Mouse (Mus musculus): ENCODE measurements at regions not wholly inside any gene's neighbourhood (a gene's known extent, or its start where the extent isn't known, plus 50 kb on each side); places are given as distances from the start of the nearest gene placed in this dataset.
"Not testable (repeated sequence)": the region's sequence is repeated elsewhere in the genome, so short reads cannot be mapped to it uniquely, and the experiment has no call there.

- DNase-seq: no peak
Observed at GRCm38 (mm10) chr2:181930037-181930436, 60.9 kb upstream of the Gm14496 start.

- DNase-seq: not testable (repeated sequence)
Observed at GRCm38 (mm10) chr2:181930538-181930937, 60.4 kb upstream of the Gm14496 start.

DNA sequence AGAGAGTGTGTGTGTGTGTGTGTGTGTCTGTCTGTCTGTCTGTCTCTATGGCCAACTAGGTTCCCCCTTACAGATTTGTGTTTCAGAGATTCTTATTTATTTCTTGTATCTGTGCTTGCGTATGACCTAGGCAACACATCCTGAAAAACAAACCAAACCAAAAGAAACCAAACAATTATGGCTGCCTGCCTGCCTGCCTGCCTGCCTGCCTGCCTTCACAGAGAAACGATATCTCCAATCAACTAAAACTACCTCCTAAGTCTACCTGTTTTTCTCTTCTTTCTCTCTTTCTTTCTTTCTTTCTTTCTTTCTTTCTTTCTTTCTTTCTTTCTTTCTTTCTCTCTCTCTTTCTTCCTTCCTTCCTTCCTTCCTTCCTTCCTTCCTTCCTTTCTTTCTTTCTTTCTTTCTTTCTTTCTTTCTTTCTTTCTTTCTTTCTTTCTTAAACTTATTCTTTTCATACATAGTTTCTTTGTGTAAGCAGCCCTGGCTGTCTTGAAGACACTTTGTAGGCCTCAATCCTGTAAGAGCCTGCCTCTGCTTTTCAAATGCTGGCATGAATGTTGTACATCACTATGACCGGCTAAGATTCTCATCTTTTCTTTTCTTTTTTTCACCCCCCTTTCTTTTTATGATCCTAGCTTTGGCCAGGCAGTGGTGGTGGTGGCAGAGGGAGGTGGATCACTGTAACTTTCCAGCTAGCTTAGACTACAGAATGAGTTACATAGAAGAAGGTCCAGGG is 59.7 kb upstream of the Gm14496 start:
- DNase-seq: peak; percentile 77 to 80

GRCm38 (mm10) chr2:181931918-181932605 is 58.9 kb upstream of the Gm14496 start:
- peak; percentile 12 to 32 for DNase-seq

All from cerebellum, postnatal 10 days (tissue).